Mouse (Mus musculus): ENCODE data around the gene Ces1e.

DNA sequence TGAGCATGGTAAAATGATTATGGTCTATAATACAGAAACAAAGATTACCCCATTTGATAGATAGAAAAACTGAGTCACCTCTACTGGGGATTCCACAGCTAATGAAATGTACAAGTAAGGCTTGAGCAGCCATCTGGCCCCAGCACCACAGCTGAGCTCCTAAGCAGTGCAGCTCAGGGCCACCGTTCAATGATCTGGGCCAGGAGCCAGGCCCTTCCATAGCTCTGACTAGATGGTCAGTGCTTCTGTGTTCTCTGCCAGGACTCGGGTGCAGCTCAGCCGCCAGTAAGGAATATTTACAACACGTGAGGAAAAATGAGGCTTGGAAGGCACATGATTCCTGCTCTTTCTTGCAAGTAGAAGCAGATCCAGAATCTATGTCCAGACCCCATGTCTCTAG, 43.3 kb upstream of the Ces1e start:
- TF ChIP-seq POLR2A (IDR thresholded peaks at IDR 0.05; ENCODE audit: borderline replicate concordance, extremely low read depth, insufficient read depth, insufficient read length, poor library complexity, severe bottlenecking) (no peak), CTCF (IDR thresholded peaks at IDR 0.05; ENCODE audit: borderline replicate concordance, extremely low read depth, insufficient read depth, insufficient read length) (no peak)
